In genomic region chrX:74352645-74353466, GRCm38 (mm10) we compare ENCODE assay signal across 8 mouse cellular contexts. TPM values are rescaled to one million over a fixed set of nuclear protein-coding genes. Genes with fewer than 3 reads are reported as not detected.
DNase-seq lines count a peak whose midpoint lies in the region; ATAC-seq and TF ChIP-seq lines count a peak whose summit lies in the region.

No protein-coding gene starts in this region.

- intact Hi-C loops in heart, postnatal 36 days (cut with DNase I) = loop anchor here (5.0 kb wide), 1 partner anchor 106 kb away; the partner anchor contains the start of gene Flna

- no peak for DNase-seq in heart, postnatal 36 days
- no peak for DNase-seq in layer of hippocampus, postnatal 36 days
- no peak for DNase-seq in urinary bladder, postnatal 36 days (ENCODE audit: low spot score in 2 of 2)
- no peak for DNase-seq in ovary, adult 18-20 months (ENCODE audit: low spot score)

- peak overlapping the region; percentile 84 for H3K9ac ChIP-seq in heart, embryonic 13.5 days
- peak overlapping the region; percentile 87 for H3K9ac ChIP-seq in ES-Bruce4 (ENCODE audit: low read depth, poor library complexity, severe bottlenecking)
- peak overlapping the region; percentile 51 for H3K9ac ChIP-seq in forebrain, embryonic 15.5 days (replicated peaks)

- peak overlapping the region; percentile 71 for H3K4me2 ChIP-seq in heart, embryonic 13.5 days
- H3K4me2 ChIP-seq in forebrain, embryonic 15.5 days (replicated peaks) = peak overlapping the region; percentile 54

- TF ChIP-seq CTCF in ES-Bruce4 (IDR thresholded peaks at IDR 0.05; ENCODE audit: low read depth, low read length) = no peak

- H3K9me3 ChIP-seq in heart, embryonic 13.5 days = no peaks in the 10 kb centered on the region
- H3K9me3 ChIP-seq in ES-Bruce4 (replicated peaks; ENCODE audit: control insufficient read depth, insufficient read depth, low read length, poor library complexity, severe bottlenecking) = no peaks in the 10 kb centered on the region
- no peaks in the 10 kb centered on the region for H3K9me3 ChIP-seq in forebrain, embryonic 15.5 days

- H3K4me3 ChIP-seq in heart, embryonic 13.5 days = peak overlapping the region; percentile 59
- peak overlapping the region; percentile 98 for H3K4me3 ChIP-seq in ES-Bruce4 (ENCODE audit: low read depth, low read length)
- peak overlapping the region; percentile 45 for H3K4me3 ChIP-seq in forebrain, embryonic 15.5 days

- no peak for TF ChIP-seq POLR2A in ES-Bruce4 (IDR thresholded peaks at IDR 0.05; ENCODE audit: insufficient read depth, low read length)

- no peaks in the 10 kb centered on the region for H3K4me1 ChIP-seq in heart, embryonic 13.5 days
- no peaks in the 10 kb centered on the region for H3K4me1 ChIP-seq in ES-Bruce4 (ENCODE audit: control insufficient read depth, insufficient read depth, low read length)
- H3K4me1 ChIP-seq in forebrain, embryonic 15.5 days = peaks cover 4% of the 10 kb centered on the region; the same call in 1 of the 2 replicates

- peak; percentile 14; the same call in 1 of the 2 replicates for ATAC-seq in heart, embryonic 13.5 days (ENCODE audit: extremely low read depth, insufficient number of reproducible peaks, low FRiP score, low TSS enrichment)
- peak; percentile 74 for ATAC-seq in forebrain, embryonic 15.5 days (replicated peaks)
- peak; percentile 23 for ATAC-seq in megakaryocyte progenitor cell, adult 5-6 weeks (replicated peaks; ENCODE audit: poor library complexity)

- H3K36me3 ChIP-seq in heart, embryonic 13.5 days = no peaks in the 10 kb centered on the region
- H3K36me3 ChIP-seq in ES-Bruce4 (ENCODE audit: control insufficient read depth, insufficient read depth, low read length, poor library complexity, severe bottlenecking) = no peaks in the 10 kb centered on the region
- no peaks in the 10 kb centered on the region for H3K36me3 ChIP-seq in forebrain, embryonic 15.5 days

- no peak for TF ChIP-seq EP300 in ES-Bruce4 (IDR thresholded peaks at IDR 0.05; ENCODE audit: insufficient read depth, low read depth, low read length)

- peak overlapping the region; percentile 56 for H3K27ac ChIP-seq in heart, embryonic 13.5 days (replicated peaks)
- peak overlapping the region; percentile 55 for H3K27ac ChIP-seq in ES-Bruce4 (ENCODE audit: insufficient read depth, low read length)
- H3K27ac ChIP-seq in forebrain, embryonic 15.5 days (replicated peaks) = peak overlapping the region; percentile 74

- 18% methylated on average over 13 of the region's 13 CpGs for WGBS in heart, embryonic 13.5 days
- 27% methylated on average over 13 of the region's 13 CpGs for WGBS in forebrain, embryonic 15.5 days

- H3K27me3 ChIP-seq in heart, embryonic 13.5 days (replicated peaks) = no peaks in the 10 kb centered on the region
- no peaks in the 10 kb centered on the region for H3K27me3 ChIP-seq in ES-Bruce4 (ENCODE audit: control insufficient read depth, insufficient read depth, low read length, poor library complexity, severe bottlenecking)
- H3K27me3 ChIP-seq in forebrain, embryonic 15.5 days = no peaks in the 10 kb centered on the region

RNA-seq across cellular contexts. Expression of gene Lage3, which starts 0.6 kb away (rescaled TPM):
- polyA plus RNA-seq in heart, embryonic 13.5 days (2015; fragmentation: Nextera tagmentation; extraction: Ambion mirVana) = 90.1 and 98.3 TPM in 2 replicates
- total RNA-seq in heart, postnatal 36 days (2021) = 10 to 100 TPM; 28.3 to 28.8 TPM
- polyA plus RNA-seq in ES-Bruce4 (2011; ENCODE audit: insufficient read depth, insufficient read length, low read depth, missing spikeins) = 54.0 and 54.4 TPM in 2 replicates
- polyA plus RNA-seq in forebrain, embryonic 15.5 days (2015; fragmentation: Nextera tagmentation; extraction: Ambion mirVana) = 82.9 and 87.9 TPM in 2 replicates
- total RNA-seq in megakaryocyte progenitor cell, adult 5-6 weeks (2015) = 88.3 and 93.1 TPM in 2 replicates
- total RNA-seq in megakaryocyte progenitor cell, adult 5-6 weeks (2017) = 22.6 and 28.1 TPM in 2 replicates
- 10 to 100 TPM; 25.1 to 26.4 TPM for total RNA-seq in layer of hippocampus, postnatal 36 days (2021)

RNA-seq across cellular contexts. Expression of gene Ubl4a, which starts 20.2 kb away (rescaled TPM):
- polyA plus RNA-seq in heart, embryonic 13.5 days (2015; fragmentation: Nextera tagmentation; extraction: Ambion mirVana) = 59.3 TPM in 2 replicates
- 10 to 100 TPM; 67.7 to 70.3 TPM for total RNA-seq in heart, postnatal 36 days (2021)
- polyA plus RNA-seq in ES-Bruce4 (2011; ENCODE audit: insufficient read depth, insufficient read length, low read depth, missing spikeins) = 45.2 and 57.1 TPM in 2 replicates
- polyA plus RNA-seq in forebrain, embryonic 15.5 days (2015; fragmentation: Nextera tagmentation; extraction: Ambion mirVana) = 68.4 and 69.0 TPM in 2 replicates
- 35.6 and 39.9 TPM in 2 replicates for total RNA-seq in megakaryocyte progenitor cell, adult 5-6 weeks (2015)
- 11.9 and 21.2 TPM in 2 replicates for total RNA-seq in megakaryocyte progenitor cell, adult 5-6 weeks (2017)
- total RNA-seq in layer of hippocampus, postnatal 36 days (2021) = 10 to 100 TPM; 67.7 to 68.7 TPM

RNA-seq across cellular contexts. Expression of gene Slc10a3, which starts 20.3 kb away (rescaled TPM):
- 16.1 and 16.3 TPM in 2 replicates for polyA plus RNA-seq in heart, embryonic 13.5 days (2015; fragmentation: Nextera tagmentation; extraction: Ambion mirVana)
- total RNA-seq in heart, postnatal 36 days (2021) = 1 to 10 TPM; 4.9 to 5.7 TPM
- polyA plus RNA-seq in ES-Bruce4 (2011; ENCODE audit: insufficient read depth, insufficient read length, low read depth, missing spikeins) = 2.6 and 3.0 TPM in 2 replicates
- 6.9 and 7.0 TPM in 2 replicates for polyA plus RNA-seq in forebrain, embryonic 15.5 days (2015; fragmentation: Nextera tagmentation; extraction: Ambion mirVana)
- 31.1 and 39.3 TPM in 2 replicates for total RNA-seq in megakaryocyte progenitor cell, adult 5-6 weeks (2015)
- total RNA-seq in megakaryocyte progenitor cell, adult 5-6 weeks (2017) = 12.8 and 13.9 TPM in 2 replicates
- 1 to 10 TPM; 2.1 to 3.3 TPM for total RNA-seq in layer of hippocampus, postnatal 36 days (2021)

RNA-seq across cellular contexts. Expression of gene Plxna3, which starts 24.0 kb away (rescaled TPM):
- 5.3 and 7.5 TPM in 2 replicates for polyA plus RNA-seq in heart, embryonic 13.5 days (2015; fragmentation: Nextera tagmentation; extraction: Ambion mirVana)
- total RNA-seq in heart, postnatal 36 days (2021) = 1 to 10 TPM in 1 of 2 experiments, under 1 TPM in 1; 0.87 to 1.6 TPM
- 9.1 and 10.5 TPM in 2 replicates for polyA plus RNA-seq in ES-Bruce4 (2011; ENCODE audit: insufficient read depth, insufficient read length, low read depth, missing spikeins)
- polyA plus RNA-seq in forebrain, embryonic 15.5 days (2015; fragmentation: Nextera tagmentation; extraction: Ambion mirVana) = 63.0 and 68.8 TPM in 2 replicates
- total RNA-seq in megakaryocyte progenitor cell, adult 5-6 weeks (2015) = 3.4 and 4.5 TPM in 2 replicates
- 0.54 and 0.62 TPM in 2 replicates for total RNA-seq in megakaryocyte progenitor cell, adult 5-6 weeks (2017)
- 10 to 100 TPM; 32.4 to 33.6 TPM for total RNA-seq in layer of hippocampus, postnatal 36 days (2021)

RNA-seq across cellular contexts. Expression of gene Fam50a, which starts 40.0 kb away (rescaled TPM):
- polyA plus RNA-seq in heart, embryonic 13.5 days (2015; fragmentation: Nextera tagmentation; extraction: Ambion mirVana) = 49.5 and 55.5 TPM in 2 replicates
- 10 to 100 TPM; 24.5 to 29.5 TPM for total RNA-seq in heart, postnatal 36 days (2021)
- polyA plus RNA-seq in ES-Bruce4 (2011; ENCODE audit: insufficient read depth, insufficient read length, low read depth, missing spikeins) = 58.9 and 63.7 TPM in 2 replicates
- polyA plus RNA-seq in forebrain, embryonic 15.5 days (2015; fragmentation: Nextera tagmentation; extraction: Ambion mirVana) = 65.1 and 65.6 TPM in 2 replicates
- total RNA-seq in megakaryocyte progenitor cell, adult 5-6 weeks (2015) = 38.6 and 47.9 TPM in 2 replicates
- 56.9 and 62.8 TPM in 2 replicates for total RNA-seq in megakaryocyte progenitor cell, adult 5-6 weeks (2017)
- total RNA-seq in layer of hippocampus, postnatal 36 days (2021) = 10 to 100 TPM; 28.9 to 33.8 TPM

Comparison
In these comparisons a context has a peak if more than half of its experiments do, and no peak if none do; other contexts are left out.
1. ATAC-seq: peak in every context shown above with its lines; median percentile 74 in forebrain, embryonic 15.5 days; 23 in megakaryocyte progenitor cell, adult 5-6 weeks; 14 in heart, embryonic 13.5 days.
2. H3K4me3 ChIP-seq: peak in every context shown above with its lines; median percentile 98 in ES-Bruce4; 59 in heart, embryonic 13.5 days; 45 in forebrain, embryonic 15.5 days.